Mouse (Mus musculus) cerebellum, postnatal 4 days (tissue): ENCODE data around the gene Clnk.

Experiments
- DNase-seq, 2 experiments: peaks; one replicate each; pipeline ENCODE4 v3.0.0; 2022; ENCODE audit warnings: low spot score in 2 of 2, mixed read lengths in 1 of 2

The Clnk gene

DNA sequence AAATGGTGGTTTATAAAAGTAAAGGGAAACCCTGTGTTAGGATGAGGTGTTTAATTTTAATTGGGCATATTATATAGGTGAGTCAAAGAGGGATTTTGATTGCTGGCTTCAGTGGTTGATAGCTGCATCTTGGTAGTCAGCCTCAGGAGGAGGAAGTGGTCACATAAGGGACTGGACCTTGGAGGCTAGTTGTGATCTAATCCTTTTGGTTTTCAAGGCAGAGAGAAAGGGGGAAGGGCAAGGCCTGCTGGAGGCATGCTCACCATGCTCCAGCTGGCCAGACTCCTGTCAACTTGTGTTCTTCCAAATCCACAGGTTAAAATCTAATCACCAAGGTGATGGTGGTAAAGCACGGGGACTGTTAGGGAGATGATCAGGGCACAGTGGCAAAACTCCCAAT, 19.0 kb downstream of the Clnk start:
- no peak for DNase-seq

DNA sequence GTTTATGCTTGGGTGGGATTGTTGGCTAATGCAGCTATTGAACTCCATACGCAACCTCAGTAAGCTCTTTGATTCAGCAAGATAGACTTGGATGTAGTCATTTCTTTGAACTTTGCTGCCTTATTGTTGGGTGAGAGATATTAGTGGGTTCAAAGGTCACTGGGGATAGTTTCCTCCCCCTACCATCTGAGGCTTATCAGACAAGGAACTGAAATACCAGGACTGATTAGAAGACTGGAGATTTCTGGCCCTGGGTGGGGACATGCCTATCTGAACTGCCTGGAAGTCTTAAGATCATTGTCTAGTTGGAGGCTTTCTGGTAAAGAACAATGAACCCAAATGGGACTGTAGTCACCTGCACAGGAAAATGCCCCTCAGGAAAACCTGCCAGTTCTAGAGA, 26.4 kb downstream of the Clnk start:
- DNase-seq: no peak

DNA sequence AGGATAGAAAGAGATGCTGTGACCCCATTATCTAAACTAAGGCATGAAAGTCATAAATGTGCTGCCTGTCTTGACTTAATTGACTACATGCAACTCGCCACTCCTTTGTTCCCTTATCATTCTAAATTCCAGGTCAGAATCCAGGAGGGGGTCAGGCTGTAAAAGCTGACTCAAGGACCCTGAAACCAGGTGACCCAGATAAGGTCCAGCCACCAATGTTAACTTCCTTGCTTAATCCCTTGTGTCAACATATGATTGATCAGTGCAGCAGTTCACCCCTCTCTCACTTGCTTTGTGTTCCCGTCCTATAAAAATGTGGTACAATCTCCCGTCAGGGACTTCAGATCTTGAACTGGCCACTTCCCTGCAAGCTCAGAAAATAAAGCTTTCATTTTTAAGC, 31.1 kb downstream of the Clnk start:
- no peak for DNase-seq

DNA sequence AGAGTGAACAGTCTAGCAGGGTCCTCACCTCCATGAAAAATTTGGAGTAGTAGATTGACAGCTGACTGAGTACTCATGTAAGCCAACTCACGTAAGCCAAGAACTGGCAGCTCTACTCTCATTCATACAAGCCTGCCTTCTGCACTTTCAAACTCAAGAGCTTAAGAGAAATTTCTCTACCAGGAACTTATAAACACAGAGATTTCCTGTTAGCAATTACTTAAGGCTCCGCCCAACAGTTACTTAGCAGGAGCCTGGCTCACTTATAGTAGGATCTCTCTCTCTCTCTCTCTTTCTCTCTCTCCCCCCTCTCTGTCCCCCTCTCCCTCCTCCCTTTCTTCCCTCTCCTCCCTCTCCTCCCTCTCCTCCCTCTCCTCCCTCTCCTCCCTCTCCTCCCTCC, 32.3 kb downstream of the Clnk start:
- DNase-seq: no peak

DNA sequence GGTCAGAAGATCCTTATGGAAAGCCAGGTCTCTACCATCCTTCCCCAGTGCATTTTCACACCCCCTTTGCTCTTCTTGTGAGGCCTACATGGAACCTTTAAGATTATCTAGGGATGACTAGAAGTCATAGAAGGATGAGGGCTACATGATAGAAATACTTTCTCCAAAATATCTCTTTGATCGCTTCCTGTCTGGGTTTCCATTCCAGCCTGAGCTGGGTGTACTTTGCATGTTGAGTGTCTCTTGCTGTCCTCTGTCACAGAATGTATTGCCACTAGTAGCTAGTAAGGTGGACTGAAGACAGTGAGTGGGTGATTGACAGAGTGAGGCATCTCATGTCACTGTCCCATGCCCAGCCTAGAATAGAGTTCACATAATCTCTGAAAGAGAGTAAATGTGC, 36.6 kb downstream of the Clnk start:
- no peak for DNase-seq

DNA sequence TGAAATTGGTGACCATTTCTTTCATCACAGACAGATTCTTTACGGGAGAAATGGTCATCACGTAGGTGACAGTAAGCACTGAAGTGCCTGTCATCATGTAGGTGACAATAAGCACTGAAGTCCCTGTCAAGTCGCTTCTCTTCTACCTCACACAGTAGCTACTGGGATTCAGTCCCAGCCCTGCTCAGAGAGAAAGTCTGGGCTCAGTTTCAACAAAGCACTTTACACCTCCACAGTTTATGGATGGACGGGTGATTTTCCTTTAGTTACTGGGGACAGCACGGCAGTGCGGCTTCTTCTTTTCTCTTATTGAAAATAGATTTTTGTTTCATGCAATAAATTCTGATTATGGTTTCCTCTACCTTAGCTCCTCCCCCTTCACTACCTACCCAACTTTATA, 49.3 kb downstream of the Clnk start:
- no peak for DNase-seq

DNA sequence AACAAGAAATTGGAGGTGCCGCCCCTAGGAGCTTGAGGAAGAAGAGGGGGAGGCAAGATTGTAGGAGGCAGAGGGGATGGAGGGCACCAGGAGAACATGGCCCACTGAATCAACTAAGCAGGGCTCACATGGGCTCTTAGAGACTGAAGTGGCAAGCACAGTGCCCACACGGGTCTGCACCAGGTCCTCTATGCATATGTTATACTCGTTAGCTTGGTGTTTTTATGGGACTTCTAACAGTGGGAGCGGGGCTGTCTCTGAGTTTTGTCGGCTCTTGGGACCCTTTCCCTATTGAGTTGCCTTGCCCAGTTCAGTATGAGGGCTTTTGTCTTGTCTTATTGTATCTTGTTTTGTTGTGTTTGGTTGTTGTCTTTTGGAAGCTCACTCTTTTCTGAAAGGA, 50.0 kb downstream of the Clnk start:
- DNase-seq: no peak

DNA sequence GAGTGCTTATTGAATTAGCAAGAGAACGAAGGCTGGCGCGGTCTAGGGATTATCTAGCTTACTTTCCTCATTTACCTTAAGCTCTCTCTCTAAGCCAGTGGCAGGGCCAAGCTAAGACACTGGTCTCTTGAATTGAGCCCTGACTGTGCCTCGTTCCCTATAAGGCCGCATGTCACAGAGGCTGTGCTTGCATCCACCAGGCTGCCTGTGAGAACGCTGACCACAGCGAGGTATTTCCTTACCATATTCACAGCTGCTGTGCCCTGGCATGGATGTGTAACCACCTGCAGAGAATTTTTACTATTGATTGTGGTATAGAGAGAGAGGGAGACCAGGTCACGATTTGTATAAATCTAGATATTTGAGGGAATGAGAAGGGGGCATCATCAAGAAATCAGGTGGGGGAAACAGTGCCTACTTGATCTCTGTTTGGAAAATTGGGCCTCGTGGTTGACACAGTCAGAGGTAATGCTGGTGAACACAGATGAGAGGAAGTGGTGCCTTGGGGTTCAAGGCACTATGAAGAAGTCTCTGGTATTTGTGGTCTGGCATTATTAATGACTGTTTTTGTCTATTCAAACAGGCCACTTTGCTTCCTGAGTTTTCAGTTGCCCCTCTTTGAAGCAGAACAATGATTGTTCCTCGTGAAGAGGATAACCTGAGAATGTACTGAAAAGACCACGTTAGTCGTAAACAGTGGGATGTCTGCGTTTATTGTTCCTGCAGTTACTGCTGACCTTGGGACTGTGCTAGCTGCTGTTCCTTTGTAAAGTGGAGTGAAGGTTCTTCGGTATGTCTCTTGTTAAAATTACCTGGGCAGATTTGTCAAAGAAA, 52.3 kb downstream of the Clnk start:
- no peak for DNase-seq

DNA sequence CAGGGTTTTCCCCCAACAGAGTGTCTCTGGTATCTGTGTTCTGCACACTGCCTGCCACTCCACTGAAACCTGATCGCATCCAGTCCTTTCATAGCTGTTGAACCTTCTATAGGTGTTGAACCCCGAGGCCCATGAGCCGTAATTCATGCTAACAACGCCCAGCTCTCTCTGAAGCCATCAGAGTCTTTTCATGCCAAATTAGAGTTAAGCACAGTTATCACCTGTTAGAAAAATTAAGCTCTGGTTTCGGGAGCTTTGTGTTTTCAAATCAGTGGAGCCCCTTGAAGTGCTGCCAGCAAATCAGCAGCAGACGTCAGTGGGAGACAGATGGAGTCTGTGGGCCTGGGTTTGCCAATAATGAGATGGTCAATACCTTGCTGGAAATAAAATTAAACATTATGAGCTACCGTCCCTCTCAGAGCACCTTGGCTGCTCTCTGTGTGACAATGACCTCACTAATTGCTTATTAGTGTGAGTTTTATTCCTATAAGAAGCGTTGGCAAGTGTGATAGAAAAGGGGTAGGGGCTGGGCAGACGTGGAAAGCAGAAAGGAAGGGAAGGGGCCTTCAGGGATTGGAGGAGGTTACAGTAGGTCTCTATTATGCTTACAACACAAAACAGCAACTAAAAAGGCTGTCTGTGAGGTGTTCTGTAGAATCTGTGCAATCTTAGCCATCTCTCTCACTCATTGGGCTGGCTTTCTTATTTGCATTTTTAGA, 63.1 kb downstream of the Clnk start:
- DNase-seq: peak in 1 of 2 experiments; percentile 23

DNA sequence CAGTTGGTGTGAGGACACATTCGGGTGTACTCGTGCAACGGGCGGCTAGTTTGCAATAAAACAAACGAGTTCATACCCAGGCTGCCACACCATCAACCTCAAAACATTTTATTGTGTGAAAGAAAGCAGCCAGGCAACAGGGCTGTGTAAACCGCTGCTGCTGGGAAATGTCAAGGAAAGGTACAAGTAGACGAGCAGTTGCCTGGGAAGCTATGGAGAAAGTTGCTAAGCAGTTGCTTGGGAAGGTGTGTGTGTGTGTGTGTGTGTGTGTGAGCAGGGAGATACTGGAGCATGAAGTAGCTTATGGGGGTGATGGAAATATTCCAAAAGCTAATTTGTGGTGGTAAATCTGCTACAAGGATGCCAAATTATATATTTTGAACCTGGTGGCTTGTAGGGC, 63.7 kb downstream of the Clnk start:
- DNase-seq: no peak

DNA sequence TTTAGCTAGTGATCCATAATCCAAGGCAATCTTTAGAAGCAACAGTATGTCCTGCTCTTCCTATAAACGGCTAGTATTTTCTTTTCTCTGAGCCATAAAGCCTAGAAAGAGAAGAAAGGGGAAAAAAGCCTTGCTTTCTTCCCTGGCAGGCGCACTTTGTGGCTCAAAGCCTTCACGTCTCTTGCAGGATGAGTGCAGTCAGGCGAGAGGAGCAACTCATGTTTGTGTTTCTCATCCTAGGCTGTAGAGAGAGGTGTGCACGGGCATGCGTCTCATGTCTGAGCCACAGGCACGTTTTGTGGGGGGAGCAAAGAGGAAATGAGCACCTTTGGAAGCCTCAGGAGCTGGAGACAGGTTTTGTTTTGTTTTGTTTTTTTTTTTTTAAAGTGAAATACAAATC, 64.2 kb downstream of the Clnk start:
- no peak for DNase-seq

DNA sequence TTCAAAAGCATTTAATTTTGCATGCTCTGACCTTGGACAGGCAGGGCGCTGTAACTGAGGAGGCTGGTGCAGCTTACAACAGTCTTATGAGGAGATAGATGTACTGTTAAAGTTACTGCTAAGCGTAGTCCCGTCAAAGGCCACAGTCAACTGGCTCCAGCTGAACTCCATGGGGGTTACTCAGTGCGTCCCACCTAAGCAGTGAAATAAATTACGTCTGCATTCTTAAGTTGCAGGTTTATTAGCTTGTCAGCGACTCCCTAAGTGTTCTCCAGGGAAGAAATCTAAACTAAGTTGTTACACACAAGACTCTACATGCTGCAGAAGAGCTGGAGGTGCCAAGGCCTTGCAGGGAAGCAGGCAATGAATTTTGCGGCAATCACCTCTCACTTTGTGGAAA, 77.7 kb downstream of the Clnk start:
- no peak for DNase-seq

DNA sequence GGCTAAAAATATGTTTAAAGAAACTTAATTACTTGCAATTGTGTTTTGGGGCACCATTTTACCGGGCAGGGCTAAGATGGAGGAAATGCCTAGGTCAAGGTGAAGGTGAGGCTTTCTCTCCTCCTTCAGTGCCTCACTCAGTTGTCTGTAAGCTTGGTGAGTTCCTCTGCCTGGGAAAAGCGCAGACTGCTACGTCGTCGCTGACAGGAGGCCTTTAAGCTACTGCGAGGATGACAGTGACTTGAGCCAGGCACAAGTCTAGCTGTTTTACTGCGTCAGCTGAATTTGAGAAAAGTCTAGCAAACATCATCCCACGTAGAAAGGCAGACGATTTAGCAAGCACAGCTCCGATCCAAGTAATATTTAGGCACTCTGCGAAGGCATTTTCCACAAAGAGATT, 81.5 kb downstream of the Clnk start:
- DNase-seq: no peak

DNA sequence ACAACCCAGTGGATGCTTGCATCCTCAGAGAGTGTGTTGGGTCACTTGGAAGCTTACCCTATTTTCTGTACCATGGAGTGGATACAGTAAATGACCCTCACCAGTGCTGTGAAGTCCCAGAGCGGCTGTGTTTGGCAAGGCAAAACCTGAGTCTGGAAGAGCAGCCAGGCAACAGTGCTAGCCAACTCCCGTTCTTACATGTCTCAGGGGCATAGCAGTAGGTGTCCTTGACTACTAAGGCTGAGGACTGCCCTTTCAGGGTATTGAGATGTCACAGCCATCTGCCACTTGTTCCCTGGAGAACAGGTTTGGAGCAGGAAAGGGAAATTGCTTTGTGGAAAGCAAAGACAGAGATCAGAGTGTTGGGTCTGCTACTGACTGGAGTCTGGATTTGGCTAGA, 85.5 kb downstream of the Clnk start:
- no peak for DNase-seq

DNA sequence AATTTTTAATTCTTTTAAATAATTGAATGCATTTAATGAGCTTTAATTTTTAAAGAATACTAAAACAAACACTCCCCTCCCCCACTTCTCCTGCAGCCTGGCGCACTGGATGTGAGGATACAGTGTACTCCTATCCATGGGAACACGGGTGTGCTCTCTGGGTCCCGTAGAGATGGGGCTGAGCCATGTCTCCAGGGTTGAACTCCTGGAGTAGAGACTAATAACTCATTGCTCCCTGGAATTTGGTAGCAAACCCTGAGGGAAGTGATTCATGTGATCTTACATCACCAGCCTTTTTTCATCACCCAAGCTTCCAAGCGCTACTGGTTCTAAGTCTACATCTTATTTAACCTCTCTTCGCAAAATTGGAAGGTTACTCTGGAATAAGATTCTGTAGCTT, 87.8 kb downstream of the Clnk start:
- no peak for DNase-seq

DNA sequence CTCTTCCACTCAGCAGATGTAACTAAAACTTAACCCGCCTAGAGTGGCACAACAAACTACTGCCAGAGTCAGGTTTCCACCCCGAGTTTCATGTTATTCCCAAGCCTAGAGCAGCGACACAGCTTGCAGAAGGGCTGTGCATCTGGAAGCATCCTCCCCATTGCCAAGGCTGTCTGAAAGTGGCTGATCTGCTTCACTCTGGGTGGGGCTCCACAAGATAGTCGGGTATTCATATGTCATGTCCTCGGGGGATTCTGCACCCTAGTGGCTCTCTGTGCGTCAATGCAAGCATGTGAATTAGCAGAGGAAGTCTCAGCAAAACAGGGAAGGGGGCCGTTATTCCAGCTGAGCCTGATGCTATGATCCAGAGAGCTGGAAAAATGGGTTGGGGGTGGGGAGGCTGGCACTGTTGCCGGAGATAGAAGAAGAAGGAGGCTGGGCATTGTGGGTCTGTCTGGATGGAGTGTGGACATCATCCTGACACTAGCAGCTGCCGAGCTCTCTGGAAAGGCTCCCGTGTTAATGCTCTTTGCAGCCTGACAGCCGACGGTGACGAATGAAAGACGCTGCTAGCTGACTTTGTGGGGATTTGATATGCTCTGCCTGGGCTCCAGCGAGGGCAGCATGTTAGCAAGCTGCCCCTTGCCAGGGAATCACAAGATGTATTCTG, 88.6 kb downstream of the Clnk start:
- peak in 1 of 2 experiments; percentile 27 for DNase-seq

DNA sequence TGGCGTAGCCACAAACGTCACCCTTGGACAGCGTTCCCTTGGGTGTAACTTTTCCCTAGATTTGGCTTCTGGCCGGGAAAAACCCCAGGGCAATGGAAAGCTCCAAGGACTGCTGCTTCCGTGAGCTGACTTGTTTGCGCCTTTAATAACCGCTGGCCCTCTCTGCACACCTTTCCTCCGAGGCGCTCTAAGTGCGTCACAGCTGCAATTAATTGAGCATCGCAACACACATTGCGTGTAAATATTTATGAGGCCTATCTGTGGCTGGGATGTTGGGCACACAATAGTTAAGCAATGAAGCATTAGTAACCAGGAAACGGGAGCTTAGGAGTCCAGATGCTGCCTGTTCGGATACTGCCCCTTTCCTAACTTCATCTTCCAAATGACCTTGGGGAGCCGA, 90.5 kb downstream of the Clnk start:
- no peak for DNase-seq

DNA sequence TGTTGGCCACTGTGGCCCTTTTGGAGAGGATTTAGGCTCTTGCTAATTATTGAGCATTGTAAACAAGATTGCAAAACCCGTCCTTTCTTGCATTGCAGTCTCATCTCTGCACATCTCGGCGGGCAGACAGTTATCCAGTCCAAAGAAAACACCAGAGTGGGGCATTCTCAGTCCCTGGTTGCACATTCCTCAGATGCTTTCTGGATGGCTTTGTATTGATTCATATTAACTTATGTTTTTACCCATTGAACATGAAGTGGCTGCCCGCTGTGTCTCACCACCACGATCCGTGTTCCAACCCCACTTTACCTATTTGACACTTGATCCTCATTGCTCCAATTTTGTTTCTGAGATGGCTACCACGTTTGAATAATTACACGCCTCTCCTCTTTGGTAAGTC, 90.9 kb downstream of the Clnk start:
- DNase-seq: no peak

DNA sequence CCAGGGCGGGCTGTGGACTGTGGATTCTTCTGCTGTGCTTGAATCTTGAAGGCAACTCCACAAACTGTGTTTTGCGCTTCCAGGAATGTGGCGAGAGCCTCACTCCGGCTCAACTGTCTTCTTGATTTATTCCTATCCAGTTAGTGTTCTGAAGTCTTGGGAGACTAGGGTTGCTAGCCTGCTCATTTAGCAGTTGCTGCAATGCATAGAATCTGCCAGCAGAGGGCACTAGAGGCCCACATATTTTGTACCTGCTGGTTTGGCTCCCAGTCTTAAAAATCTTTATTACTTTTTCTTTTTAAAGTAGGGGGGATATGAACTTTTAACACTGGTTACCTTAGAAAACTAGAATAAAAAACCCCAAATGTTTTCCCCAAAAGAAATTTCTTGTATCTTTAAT, 94.8 kb downstream of the Clnk start:
- DNase-seq: peak; percentile 75 to 84

DNA sequence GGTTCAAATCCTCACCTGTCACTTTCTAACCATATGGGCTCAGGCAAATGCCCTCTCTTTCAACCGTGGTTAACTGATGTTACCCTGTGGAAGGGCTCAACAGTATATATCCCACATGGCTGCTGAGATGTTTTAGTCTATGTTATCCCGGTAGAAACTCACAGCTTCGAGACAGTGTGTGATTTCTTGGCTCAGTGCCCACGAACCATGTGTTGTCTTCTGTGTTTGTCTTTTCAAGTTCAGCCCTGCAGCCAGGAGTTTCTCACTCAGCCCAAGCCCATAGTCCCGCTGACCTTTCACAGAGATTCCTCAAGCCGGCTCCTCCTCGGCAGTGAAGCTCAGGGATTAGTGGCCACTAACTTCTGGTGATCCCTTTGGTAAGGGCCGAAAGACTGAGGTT, 96.0 kb downstream of the Clnk start:
- no peak for DNase-seq

DNA sequence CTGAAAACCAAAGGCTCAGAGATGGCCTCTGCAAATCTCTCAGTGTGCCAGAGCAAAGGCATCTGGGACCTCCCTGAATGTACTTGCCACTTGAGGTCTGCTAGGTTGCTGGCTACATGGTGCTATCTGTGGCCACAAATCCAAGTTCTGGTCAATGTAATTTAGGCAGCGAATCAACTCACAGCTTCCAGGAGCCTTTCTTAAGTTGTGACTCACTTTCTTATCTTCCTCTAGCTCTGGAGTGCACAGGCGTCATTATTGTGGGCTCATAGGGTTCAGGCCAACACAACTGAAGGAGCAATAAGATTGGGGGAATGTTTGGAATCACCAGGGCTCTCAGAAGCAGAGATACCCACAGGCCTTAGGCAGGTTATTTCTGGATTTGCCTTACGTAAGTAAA, 96.6 kb downstream of the Clnk start:
- DNase-seq: no peak

DNA sequence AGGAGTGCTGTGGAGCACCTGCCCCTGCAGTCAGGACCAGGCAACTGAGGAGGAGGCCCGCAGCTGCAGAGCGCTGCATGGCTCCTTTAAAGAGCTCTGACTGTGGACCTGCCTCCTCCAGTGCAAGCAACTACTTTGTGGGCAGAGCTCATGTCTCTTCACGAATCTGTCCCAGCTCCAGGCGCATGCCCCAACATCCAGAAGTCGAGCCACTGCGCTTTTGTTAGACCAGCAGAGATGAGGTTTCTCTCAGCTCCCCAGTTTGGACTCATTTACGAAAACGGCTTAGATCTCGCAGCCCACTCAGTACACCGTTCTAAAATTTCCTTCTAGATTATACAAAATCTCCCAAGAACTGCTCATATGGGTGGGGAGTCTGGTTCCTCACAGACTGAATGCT, 101.1 kb downstream of the Clnk start:
- DNase-seq: no peak

DNA sequence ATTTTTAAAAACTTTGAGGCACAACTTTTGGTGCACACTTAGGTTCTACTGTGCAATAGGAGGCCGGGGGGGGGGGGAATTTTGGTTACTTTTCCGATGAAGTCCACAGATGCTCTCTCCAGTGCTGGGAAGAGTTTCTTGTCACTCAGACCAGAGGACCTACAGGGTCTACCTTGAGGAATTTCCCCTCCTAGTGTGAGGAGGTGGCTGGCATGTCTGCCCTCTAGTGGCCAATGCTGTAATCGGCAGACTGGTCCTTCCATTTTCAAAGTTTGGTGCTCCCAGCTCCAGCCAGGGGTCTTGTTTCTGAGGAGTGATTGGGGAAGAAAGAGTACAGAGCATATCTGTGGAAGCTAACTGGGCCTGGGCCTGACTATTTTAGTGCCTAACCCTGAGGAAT, 121.7 kb downstream of the Clnk start:
- DNase-seq: peak in 1 of 2 experiments; percentile 25
